ENCODE assay signal across 24 mouse cellular contexts in genomic region chr7:143253126-143253871, GRCm38 (mm10).
DNase-seq lines count a peak whose midpoint lies in the region; ATAC-seq and TF ChIP-seq lines count a peak whose summit lies in the region.
"Had no signal": no experiment of that assay in that cellular context is flagged by ENCODE, and none has a peak within 500 bp of the region (broad histone marks: within the 10 kb centered on the region; RNA-seq: fewer than 3 reads in every experiment).

No protein-coding gene starts in this region.

- H3K4me3 ChIP-seq in gastrocnemius, adult 2 months = no peak overlapping the region
- no peak overlapping the region for H3K4me3 ChIP-seq in limb, embryonic 14.5 days (replicated peaks; ENCODE audit: low read length)
- H3K4me3 ChIP-seq in lung, adult 2 months (replicated peaks; ENCODE audit: extremely low read depth, low read depth, low read length) = no peak overlapping the region
- H3K4me3 ChIP-seq: forebrain, embryonic 13.5 days; hindbrain, embryonic 15.5 days; left cerebral cortex, adult 2 months; midbrain, embryonic 15.5 days; neural tube, embryonic 13.5 days had no signal

- no peak for TF ChIP-seq CTCF in gastrocnemius, adult 2 months (IDR thresholded peaks at IDR 0.05)
- no peak for TF ChIP-seq CTCF in lung, adult 2 months (IDR thresholded peaks at IDR 0.05; ENCODE audit: insufficient read depth, low read length)

- no peak overlapping the region for H3K9ac ChIP-seq in limb, embryonic 14.5 days (ENCODE audit: low read depth, low read length, severe bottlenecking)
- H3K9ac ChIP-seq: forebrain, embryonic 13.5 days; hindbrain, embryonic 15.5 days; lung, embryonic 14.5 days; midbrain, embryonic 15.5 days; neural tube, embryonic 13.5 days had no signal

- peaks cover 15% of the 10 kb centered on the region for H3K9me3 ChIP-seq in limb, embryonic 14.5 days (ENCODE audit: control insufficient read depth, low read length)

- peaks cover 3% of the 10 kb centered on the region; the same call in 1 of the 2 replicates for H3K4me1 ChIP-seq in limb, embryonic 14.5 days (ENCODE audit: control insufficient read depth, insufficient read depth, low read length)
- H3K4me1 ChIP-seq in lung, adult 2 months (ENCODE audit: control insufficient read depth, insufficient read depth, low read length) = no peaks in the 10 kb centered on the region
- H3K4me1 ChIP-seq: forebrain, embryonic 13.5 days; hindbrain, embryonic 15.5 days; midbrain, embryonic 15.5 days had no signal

- intact Hi-C loops in gastrocnemius, adult 2 months (cut with DNase I) = no loop called here

- H3K4me2 ChIP-seq in limb, embryonic 14.5 days (replicated peaks; ENCODE audit: low read depth, low read length, severe bottlenecking) = no peak overlapping the region
- H3K4me2 ChIP-seq: forebrain, embryonic 13.5 days; hindbrain, embryonic 15.5 days; lung, embryonic 14.5 days; midbrain, embryonic 15.5 days; neural tube, embryonic 13.5 days had no signal

- H3K27me3 ChIP-seq in limb, embryonic 14.5 days (ENCODE audit: control insufficient read depth, insufficient read depth, low read length) = no peaks in the 10 kb centered on the region
- H3K27me3 ChIP-seq: forebrain, embryonic 13.5 days; hindbrain, embryonic 15.5 days; midbrain, embryonic 15.5 days; neural tube, embryonic 13.5 days had no signal

- no peak for TF ChIP-seq POLR2A in limb, embryonic 14.5 days (IDR thresholded peaks at IDR 0.05; ENCODE audit: borderline replicate concordance, extremely low read depth, insufficient read depth, insufficient read length)
- TF ChIP-seq POLR2A in lung, adult 2 months (IDR thresholded peaks at IDR 0.05; ENCODE audit: borderline replicate concordance, extremely low read depth, low read depth, low read length) = no peak

- no peak overlapping the region for H3K27ac ChIP-seq in gastrocnemius, adult 2 months
- H3K27ac ChIP-seq in limb, embryonic 14.5 days (replicated peaks; ENCODE audit: low read depth, low read length) = peak overlapping the region; percentile 21; the same call in 1 of the 2 replicates
- H3K27ac ChIP-seq: forebrain, embryonic 13.5 days; hindbrain, embryonic 15.5 days; left cerebral cortex, adult 2 months; midbrain, embryonic 15.5 days; neural tube, embryonic 13.5 days; stomach, postnatal 0 days had no signal

- peaks cover 10% of the 10 kb centered on the region for H3K36me3 ChIP-seq in limb, embryonic 14.5 days (ENCODE audit: control insufficient read depth, insufficient read depth, low read length)
- H3K36me3 ChIP-seq: hindbrain, embryonic 15.5 days had no signal

- 60% methylated on average over 6 of the region's 6 CpGs for WGBS in limb, embryonic 14.5 days
- 90% methylated on average over 6 of the region's 6 CpGs for WGBS in lung, adult 2 months

- peak; percentile 92 for ATAC-seq in limb, embryonic 14.5 days (ENCODE audit: low FRiP score, low read depth)
- ATAC-seq: CD4-positive, CD25-positive, alpha-beta regulatory T cell, adult 4 months; forebrain, embryonic 13.5 days; midbrain, embryonic 15.5 days had no signal

- DNase-seq in gastrocnemius, adult 2 months = peak; percentile 27
- no peak for DNase-seq in gastrocnemius, adult 18-20 months (ENCODE audit: low spot score)
- DNase-seq in retina, postnatal 1 day = peak; percentile 10
- DNase-seq in retina, embryonic 14.5 days (ENCODE audit: low spot score) = no peak
- peak; percentile 59 for DNase-seq in limb, embryonic 14.5 days (ENCODE audit: low spot score)
- no peak for DNase-seq in lung, adult 2 months
- no peak for DNase-seq in adrenal gland, postnatal 25 days
- DNase-seq: adrenal gland, postnatal 36 days; cerebellum, adult 9-10 months; gastrocnemius, postnatal 14 days; heart, adult 18-20 months; heart, postnatal 36 days; kidney, adult 2 months; kidney, postnatal 10 days; lung, embryonic 14.5 days; thymus, adult 2 months; thymus, postnatal 4 days had no signal

Comparison
In these comparisons a context has a peak if more than half of its experiments do, and no peak if none do; other contexts are left out.
1. DNase-seq: peak in gastrocnemius, adult 2 months (single experiment), retina, postnatal 1 day (single experiment) and limb, embryonic 14.5 days (single experiment); none in gastrocnemius, adult 18-20 months (single experiment), retina, embryonic 14.5 days (single experiment), lung, adult 2 months (single experiment) and adrenal gland, postnatal 25 days (single experiment).